Mouse (Mus musculus): ENCODE results near the gene Cyb5r2. TPM values are rescaled to one million over a fixed set of nuclear protein-coding genes. Genes with fewer than 3 reads are reported as not detected.

Cyb5r2 gene
- total RNA-seq (2014; fragmentation: Nextera tagmentation) (not detected in 2 replicates), total RNA-seq (2017) (not detected in 2 replicates)

- ATAC-seq (replicated peaks; ENCODE audit: low FRiP score, low TSS enrichment, poor library complexity, severe bottlenecking), result no peak; the same call in 1 of the 2 replicates
Measured at GRCm38 (mm10) chr7:107757308-107758151, at the start of gene Cyb5r2. TSS of gene Cyb5r2 (minus strand) at chr7:107758032.

DNA sequence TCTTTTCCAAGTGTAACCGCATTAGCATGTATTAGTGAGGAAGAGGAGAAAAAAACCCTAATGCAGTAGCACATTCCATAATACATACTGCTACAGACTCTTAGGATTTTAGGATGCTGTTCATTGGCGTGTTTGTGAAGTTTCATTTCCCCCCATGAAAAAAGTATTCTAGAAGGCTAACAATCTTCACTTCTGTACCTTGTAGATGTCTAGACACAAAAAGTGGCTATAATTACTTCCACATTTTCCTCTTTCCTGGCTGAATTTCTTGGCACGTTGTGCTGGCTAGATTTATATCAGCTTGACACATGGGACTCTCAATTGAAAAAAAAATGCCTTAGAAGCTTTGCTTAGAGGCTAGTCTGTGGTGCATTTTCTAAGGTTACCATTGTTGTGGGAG lies 44.3 kb upstream of the Cyb5r2 start:
- no peak for ATAC-seq (replicated peaks; ENCODE audit: low FRiP score, low TSS enrichment, poor library complexity, severe bottlenecking)

GRCm38 (mm10) chr7:107801108-107801507 lies 43.3 kb upstream of the Cyb5r2 start, which contains the start of gene Ovch2:
TSS of gene Ovch2 (minus strand) at chr7:107801208.
- no peak for ATAC-seq (replicated peaks; ENCODE audit: low FRiP score, low TSS enrichment, poor library complexity, severe bottlenecking)

DNA sequence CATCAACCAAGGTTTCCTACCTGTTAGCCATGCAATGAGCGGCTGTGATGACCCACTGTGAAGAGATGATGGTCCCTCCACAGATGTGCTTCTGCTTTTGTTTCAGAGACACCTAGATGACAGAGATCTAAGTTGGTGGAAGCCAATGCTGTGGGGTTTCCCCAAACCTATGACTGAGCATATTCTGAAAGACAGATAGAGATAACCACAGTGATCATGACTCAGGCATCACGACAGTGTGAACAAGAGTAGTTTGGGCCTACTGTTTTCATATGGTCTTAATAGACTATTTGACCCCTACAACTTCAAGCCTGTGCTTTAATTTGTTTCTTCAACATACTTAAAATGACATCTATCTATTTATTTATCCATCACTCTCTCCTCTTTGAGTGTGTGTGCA lies 38.7 kb upstream of the Cyb5r2 start:
- no peak for ATAC-seq (replicated peaks; ENCODE audit: low FRiP score, low TSS enrichment, poor library complexity, severe bottlenecking)

GRCm38 (mm10) chr7:107787977-107788620 lies 30.3 kb upstream of the Cyb5r2 start:
- ATAC-seq (replicated peaks; ENCODE audit: low FRiP score, low TSS enrichment, poor library complexity, severe bottlenecking), result peak; percentile 80

DNA sequence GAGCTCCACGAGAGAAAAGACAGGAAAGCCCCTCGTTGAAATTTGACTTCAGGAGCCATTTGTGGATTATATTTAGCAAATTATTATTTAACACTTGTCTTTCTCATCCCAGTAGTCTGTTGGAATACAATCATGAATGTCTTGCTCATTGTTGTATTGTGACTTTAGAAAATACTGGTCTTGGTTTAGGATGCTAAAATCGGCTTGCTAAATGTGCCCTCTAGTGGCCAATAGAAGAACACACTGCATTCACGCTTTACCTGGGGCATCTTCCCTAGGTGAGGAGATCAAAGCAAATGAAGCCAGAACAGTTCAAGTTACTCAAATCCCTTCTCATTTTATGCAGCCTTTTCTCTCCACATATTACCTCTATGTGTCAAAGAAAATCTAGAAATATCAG lies 21.8 kb upstream of the Cyb5r2 start:
- no peak; the same call in 1 of the 2 replicates for ATAC-seq (replicated peaks; ENCODE audit: low FRiP score, low TSS enrichment, poor library complexity, severe bottlenecking)

DNA sequence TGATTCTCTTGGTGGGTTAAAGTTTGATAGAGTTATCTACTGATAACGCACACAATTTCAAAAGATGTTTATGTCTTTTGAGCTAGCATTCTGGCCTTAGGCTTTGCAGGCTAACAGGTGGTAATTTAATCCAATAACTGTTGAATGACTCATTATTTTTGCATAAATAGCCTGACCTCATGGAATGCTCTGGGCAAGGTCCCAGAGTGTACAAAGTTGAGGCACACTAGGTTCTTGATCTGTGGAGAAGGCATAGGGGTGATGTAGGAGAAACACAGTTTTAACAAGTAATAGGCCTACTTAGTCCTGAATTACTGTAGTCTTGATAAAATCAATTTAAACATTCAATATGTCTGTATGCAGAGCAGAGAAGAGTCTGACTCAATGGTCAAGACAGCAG lies 20.4 kb upstream of the Cyb5r2 start:
- ATAC-seq (replicated peaks; ENCODE audit: low FRiP score, low TSS enrichment, poor library complexity, severe bottlenecking), result no peak

DNA sequence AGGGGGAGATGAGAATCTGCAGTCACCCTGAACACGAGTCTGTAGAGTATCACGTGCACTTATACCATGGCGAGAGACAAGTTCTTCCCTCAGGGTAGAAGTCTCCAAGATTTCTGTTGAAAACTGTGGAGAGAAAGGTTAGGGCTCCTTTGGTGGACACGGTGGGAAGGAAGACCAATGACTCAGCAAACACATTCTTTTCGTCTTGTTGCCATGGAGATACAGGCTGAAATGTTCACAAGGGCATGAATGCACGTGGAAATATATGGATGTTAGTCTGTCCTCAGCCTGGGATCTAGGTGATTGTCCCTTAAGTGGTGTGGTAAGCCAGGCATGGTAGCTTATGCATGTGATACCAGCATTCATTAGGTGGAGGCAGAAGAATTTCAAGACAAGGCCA lies 13.0 kb upstream of the Cyb5r2 start:
- no peak for ATAC-seq (replicated peaks; ENCODE audit: low FRiP score, low TSS enrichment, poor library complexity, severe bottlenecking)

DNA sequence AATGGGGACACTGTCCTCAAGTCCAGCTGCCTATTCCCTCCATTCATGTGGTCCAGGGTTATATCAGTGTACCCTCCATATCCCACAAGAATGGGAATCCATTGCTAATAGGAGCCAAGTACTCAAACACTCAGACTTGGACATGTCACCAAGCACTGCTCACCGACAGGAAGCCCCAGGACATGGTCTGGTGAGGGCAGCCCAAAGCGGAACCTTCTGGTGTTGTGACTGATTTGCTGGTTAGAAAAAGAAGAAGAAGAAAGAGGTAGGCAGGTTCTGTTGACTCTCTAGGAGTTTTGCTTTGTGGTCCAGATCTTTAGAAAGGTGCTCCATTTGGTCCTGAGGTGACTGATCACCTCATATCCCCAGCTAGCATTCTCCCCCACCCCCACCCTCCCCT lies 1.1 kb downstream of the Cyb5r2 start:
- ATAC-seq (replicated peaks; ENCODE audit: low FRiP score, low TSS enrichment, poor library complexity, severe bottlenecking), result no peak

DNA sequence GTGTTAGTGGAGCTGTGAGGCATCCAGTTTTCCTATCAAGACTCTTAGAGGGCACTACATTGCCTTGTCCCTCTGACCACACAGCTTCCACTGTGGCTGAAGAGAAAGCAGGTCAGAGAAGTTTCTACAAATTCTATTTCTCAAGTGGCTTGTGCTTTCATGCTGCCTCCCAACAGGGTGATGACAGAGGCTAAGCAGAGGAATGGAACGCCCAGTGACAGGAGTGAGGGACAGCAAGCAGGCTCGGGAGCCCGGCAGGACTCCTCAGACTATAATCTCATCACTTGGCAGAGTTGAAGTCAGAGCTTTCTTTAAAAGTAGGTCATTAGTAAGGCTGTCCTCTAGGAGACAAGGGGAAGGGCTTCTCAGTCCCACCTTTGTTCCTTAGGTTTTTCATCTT lies 1.9 kb downstream of the Cyb5r2 start:
- no peak for ATAC-seq (replicated peaks; ENCODE audit: low FRiP score, low TSS enrichment, poor library complexity, severe bottlenecking)

GRCm38 (mm10) chr7:107752031-107752520 lies 5.8 kb downstream of the Cyb5r2 start:
- no peak for ATAC-seq (replicated peaks; ENCODE audit: low FRiP score, low TSS enrichment, poor library complexity, severe bottlenecking)

- ATAC-seq (replicated peaks; ENCODE audit: low FRiP score, low TSS enrichment, poor library complexity, severe bottlenecking), result no peak
Measured at GRCm38 (mm10) chr7:107749721-107750120, 8.1 kb downstream of the Cyb5r2 start.

DNA sequence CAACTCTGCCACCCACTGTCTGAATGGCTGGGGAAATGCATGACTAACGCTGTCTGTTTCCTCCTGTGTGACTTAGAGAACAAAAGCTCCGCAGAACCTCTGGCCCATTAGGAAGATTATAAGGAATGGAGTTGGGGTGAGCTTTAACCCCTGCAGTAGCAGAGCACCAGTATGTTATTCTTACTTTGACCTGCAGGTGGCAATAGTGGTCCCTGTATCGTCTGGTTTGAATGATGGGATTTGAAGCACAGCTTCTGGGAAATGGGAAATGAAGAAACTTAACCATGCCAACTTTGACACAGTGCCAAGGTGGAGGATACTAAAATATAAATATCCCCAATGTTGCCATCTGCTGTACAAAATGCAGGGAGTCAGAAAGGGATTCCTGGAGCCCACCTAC lies 8.6 kb downstream of the Cyb5r2 start:
- ATAC-seq (replicated peaks; ENCODE audit: low FRiP score, low TSS enrichment, poor library complexity, severe bottlenecking), result peak; percentile 72

DNA sequence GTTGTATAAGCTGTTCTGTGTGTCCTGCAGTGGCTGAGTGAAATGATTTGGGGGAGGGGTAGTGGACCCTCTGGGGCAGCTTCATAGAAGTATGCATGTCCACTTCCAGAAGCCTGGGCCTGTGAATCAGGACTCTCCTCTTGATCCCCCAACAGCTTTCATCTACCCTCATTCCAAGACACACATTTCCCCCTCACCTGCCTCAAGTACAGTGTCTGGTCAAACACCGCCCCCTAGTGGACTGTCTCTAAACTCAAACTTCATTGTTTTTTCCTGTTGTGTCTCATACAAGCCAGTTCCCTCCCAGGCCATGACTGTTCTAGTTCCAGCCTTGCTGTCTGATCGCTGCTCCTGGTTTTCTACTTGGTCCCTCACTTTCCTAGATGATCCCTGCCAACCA lies 9.9 kb downstream of the Cyb5r2 start:
- ATAC-seq (replicated peaks; ENCODE audit: low FRiP score, low TSS enrichment, poor library complexity, severe bottlenecking), result peak; percentile 73

GRCm38 (mm10) chr7:107747476-107747875 lies 10.4 kb downstream of the Cyb5r2 start:
- no peak for ATAC-seq (replicated peaks; ENCODE audit: low FRiP score, low TSS enrichment, poor library complexity, severe bottlenecking)

DNA sequence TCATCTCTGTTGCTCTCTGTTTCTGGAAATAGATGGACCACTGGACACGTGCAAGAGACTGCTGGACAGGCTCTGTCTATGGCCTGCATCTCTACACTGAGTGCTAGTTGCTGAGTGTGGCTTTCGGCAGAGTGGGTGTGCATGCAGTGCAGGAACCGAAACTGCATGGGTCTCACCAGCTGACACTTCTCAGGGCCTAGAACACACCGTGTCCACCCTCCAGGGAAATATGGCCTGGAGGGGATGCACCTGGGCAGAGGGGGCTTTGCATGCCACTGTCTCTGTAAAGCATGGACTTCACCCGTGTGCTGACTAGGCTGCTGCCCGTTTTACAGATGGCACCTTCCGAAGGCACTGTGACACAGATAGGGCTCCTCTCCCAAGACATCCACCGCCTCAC lies 11.8 kb downstream of the Cyb5r2 start:
- no peak for ATAC-seq (replicated peaks; ENCODE audit: low FRiP score, low TSS enrichment, poor library complexity, severe bottlenecking)

GRCm38 (mm10) chr7:107745111-107745510 lies 12.7 kb downstream of the Cyb5r2 start:
- ATAC-seq (replicated peaks; ENCODE audit: low FRiP score, low TSS enrichment, poor library complexity, severe bottlenecking), result no peak

DNA sequence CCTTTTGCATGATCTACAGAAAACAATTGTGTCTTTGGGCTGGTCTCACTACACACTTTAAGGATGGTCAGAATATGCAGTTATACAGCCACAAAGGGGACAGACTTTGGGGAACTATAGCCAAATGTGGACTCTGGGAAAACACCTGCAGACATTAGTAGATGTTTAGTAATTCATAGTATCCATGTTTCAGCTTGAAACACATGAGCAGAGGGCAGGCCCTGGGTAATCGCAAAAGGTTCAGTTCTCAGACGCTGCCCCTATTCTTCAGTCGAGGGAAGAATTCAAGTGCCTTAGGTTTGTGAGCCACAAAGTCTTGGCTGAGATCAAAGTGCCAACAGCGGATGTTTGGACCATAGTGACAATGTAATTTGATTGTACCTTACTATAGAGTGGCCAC lies 13.4 kb downstream of the Cyb5r2 start:
- ATAC-seq (replicated peaks; ENCODE audit: low FRiP score, low TSS enrichment, poor library complexity, severe bottlenecking), result no peak

DNA sequence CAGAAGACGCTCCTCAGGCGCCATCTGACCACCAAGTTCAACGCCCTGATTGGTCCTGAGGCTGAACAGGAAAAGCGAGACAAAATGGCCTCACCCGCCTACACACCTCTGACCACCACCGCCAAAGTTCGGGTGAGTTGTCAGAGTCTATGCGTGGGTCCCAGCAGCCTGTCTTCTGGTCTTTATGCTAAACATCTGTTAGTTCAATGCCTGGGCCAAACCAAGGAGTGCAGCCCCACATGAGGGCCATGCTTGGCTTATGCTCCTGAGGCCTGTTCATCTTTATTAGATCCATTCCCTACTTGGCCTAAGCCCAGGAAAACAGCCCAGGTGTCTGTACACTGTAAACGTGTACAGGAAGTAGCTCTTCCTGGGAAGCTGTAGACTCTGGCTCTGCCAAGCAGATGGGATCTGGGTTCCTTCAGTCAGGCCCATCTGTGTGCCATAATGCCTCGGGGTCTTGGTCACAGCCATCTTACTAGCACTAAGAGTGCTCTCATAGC lies 14.8 kb downstream of the Cyb5r2 start:
- no peak for ATAC-seq (replicated peaks; ENCODE audit: low FRiP score, low TSS enrichment, poor library complexity, severe bottlenecking)

- peak; percentile 59; the same call in 1 of the 2 replicates for ATAC-seq (replicated peaks; ENCODE audit: low FRiP score, low TSS enrichment, poor library complexity, severe bottlenecking)
Measured at GRCm38 (mm10) chr7:107738726-107739125, 19.1 kb downstream of the Cyb5r2 start.
